Mouse (Mus musculus) neural tube, embryonic 12.5 days (tissue): ENCODE results near the gene Igfbp2. TPM values are rescaled to one million over a fixed set of nuclear protein-coding genes. Genes with fewer than 3 reads are reported as not detected.

Experiments
- ATAC-seq: fragments of 200-750 bp; cut with Nextera tagmentation; 2 replicates; pipeline ENCODE4 v1.8.0; 2017; ENCODE audit warnings: low read depth, mild to moderate bottlenecking, moderate TSS enrichment, moderate library complexity; ENCODE audit not compliant: low FRiP score
- H3K27ac ChIP-seq: fragments of 300-500 bp; sonication (generic); 2 replicates; pipeline ENCODE4 v1.5.1; 2016
- H3K27me3 ChIP-seq: fragments of 300-500 bp; sonication (generic); replicated peaks from 2 replicates; pipeline ENCODE4 v1.6.1; 2016; ENCODE audit warnings: mild to moderate bottlenecking
- H3K36me3 ChIP-seq: fragments of 300-500 bp; sonication (generic); 2 replicates; pipeline ENCODE4 v1.6.1; 2016; ENCODE audit warnings: mild to moderate bottlenecking
- H3K4me1 ChIP-seq: fragments of 300-500 bp; sonication (generic); 2 replicates; pipeline ENCODE4 v1.6.1; 2016
- H3K4me2 ChIP-seq: fragments of 300-500 bp; sonication (generic); replicated peaks from 2 replicates; pipeline ENCODE4 v1.6.1; 2016; ENCODE audit warnings: mild to moderate bottlenecking
- H3K4me3 ChIP-seq: fragments of 300-500 bp; sonication (generic); 2 replicates; pipeline ENCODE4 v1.5.1; 2016
- H3K9ac ChIP-seq: fragments of 300-500 bp; sonication (generic); 2 replicates; pipeline ENCODE4 v1.6.1; 2016; ENCODE audit warnings: mild to moderate bottlenecking
- H3K9me3 ChIP-seq: fragments of 300-500 bp; sonication (generic); 2 replicates; pipeline ENCODE4 v1.6.1; 2016; ENCODE audit warnings: mild to moderate bottlenecking
- WGBS: fragments of 180-500 bp; shearing (Covaris S2); methylation state at CpG from one replicate; pipeline ENCODE4 v1.1.7; 2016; 5-methylcytosine and 5-hydroxymethylcytosine counted together
- polyA plus RNA-seq: library from polyadenylated mRNA; unstranded; fragments of >200 nt; fragmentation: Nextera tagmentation; extraction: Ambion mirVana; gene quantifications from 2 replicates; pipeline ENCODE4 v1.2.1, GENCODE M21; 2016

Gene Igfbp2
- polyA plus RNA-seq, 1 experiment from 2014 or later = 410 TPM

DNA sequence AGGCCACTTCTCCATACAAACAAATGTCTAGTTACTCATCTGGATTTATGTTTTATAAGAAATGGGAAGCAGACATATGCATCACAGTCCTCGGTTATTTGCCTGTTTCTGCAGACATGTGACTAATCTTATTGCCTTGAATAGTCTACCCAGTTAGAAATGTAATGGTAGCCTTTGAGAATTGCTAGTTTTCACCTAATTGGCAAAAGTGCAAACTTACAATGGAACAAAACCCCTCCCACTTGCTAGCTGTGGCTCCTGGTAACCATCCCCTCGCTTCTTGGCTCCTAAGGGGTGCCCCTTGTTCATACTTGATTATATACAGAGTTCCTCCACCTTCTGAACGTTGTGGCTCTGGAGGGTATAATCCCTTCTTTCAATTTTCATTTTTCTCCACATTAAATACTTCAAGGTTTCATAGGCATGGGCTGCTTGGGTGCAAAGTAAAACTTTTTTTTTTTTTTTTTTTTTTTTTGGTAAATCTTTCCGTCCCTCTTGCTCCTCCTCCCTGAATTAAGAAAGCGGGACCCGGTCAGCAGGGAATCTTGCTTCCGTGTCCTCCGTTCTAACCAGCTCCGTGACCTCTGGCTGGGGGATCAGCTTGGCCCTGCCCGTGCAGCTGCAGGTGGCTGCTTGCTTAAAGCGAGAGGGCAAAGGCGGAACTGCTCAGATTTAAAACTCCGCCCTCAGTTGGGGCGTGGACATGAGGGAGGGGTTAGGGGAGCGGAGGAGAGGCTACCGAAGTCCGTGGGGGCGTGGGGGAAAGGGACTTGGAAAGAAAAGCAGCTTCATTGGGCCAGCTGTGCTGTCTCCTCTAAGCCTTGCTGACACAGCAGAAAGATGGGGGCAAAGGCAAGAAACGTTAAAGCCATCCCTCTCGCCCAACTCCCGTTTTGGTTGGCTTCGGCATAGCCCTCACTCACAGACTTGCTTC, 45.6 kb downstream of the Igfbp2 start:
- Histone ChIP-seq H3K27ac (no peak overlapping the region), H3K36me3 (no peaks in the 10 kb centered on the region), H3K4me3 (peak overlapping the region; percentile 47), H3K4me1 (peaks cover 52% of the 10 kb centered on the region), H3K27me3 (peaks cover 9% of the 10 kb centered on the region; the same call in 1 of the 2 replicates), H3K9ac (peak overlapping the region; percentile 55; the same call in 1 of the 2 replicates), H3K4me2 (peak overlapping the region; percentile 84), H3K9me3 (no peaks in the 10 kb centered on the region)
- 5% methylated on average over 22 of the region's 22 CpGs for WGBS
- ATAC-seq = no peak

- peak overlapping the region; percentile 84 for H3K4me2 ChIP-seq
- WGBS = under 1% methylated on average over 20 of the region's 20 CpGs
- peak overlapping the region; percentile 47 for H3K4me3 ChIP-seq
- no peak overlapping the region for H3K27ac ChIP-seq
- H3K27me3 ChIP-seq = peaks cover 9% of the 10 kb centered on the region; the same call in 1 of the 2 replicates
- peak overlapping the region; percentile 55 for H3K9ac ChIP-seq
- peak; percentile 37 for ATAC-seq
- H3K4me1 ChIP-seq = peaks cover 56% of the 10 kb centered on the region
- no peaks in the 10 kb centered on the region for H3K36me3 ChIP-seq
- H3K9me3 ChIP-seq = no peaks in the 10 kb centered on the region
Measured at GRCm38 (mm10) chr1:72870615-72871336, 46.5 kb downstream of the Igfbp2 start.

- Histone ChIP-seq H3K27ac (no peak overlapping the region), H3K36me3 (no peaks in the 10 kb centered on the region), H3K4me3 (peak overlapping the region; percentile 47), H3K27me3 (peaks cover 9% of the 10 kb centered on the region; the same call in 1 of the 2 replicates), H3K9me3 (no peaks in the 10 kb centered on the region), H3K4me1 (peaks cover 52% of the 10 kb centered on the region), H3K9ac (peak overlapping the region; percentile 55), H3K4me2 (peak overlapping the region; percentile 84)
- no peak for ATAC-seq
- under 1% methylated on average over 6 of the region's 6 CpGs for WGBS
Measured at GRCm38 (mm10) chr1:72871337-72871696, 47.0 kb downstream of the Igfbp2 start.

DNA sequence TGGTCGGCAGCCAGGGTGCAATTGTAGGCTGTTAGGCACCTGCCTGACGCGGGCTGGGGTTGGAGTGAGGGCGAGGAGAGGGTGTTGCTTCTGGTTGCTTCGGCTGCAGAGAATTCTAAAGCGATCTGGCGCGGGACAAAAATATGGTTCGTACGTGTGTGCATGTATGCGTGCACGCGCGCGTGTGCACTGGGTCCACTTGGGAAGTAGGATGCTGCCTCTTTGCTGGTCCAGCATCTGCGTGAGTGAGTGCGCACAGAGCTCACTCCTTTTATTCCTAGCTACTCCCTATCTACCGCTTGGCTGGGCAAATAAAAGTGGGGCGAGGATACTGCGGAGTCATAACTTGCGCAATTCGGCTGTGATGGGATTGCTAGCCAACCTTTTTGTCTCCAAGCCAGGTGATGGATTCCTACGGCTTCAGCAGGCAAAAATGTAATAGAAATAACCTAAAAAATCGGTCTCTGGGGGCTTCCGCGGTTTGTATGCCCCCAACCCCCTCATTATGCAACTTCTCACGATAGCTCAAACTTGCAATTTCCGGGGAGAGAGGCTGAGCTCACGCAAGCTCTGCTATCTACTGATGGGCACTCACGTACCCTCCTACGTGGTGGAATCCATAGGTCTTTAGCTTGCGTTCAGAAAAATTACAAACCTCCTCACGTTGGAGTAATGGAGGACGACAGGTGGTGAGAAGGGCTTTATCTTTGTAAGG, 47.6 kb downstream of the Igfbp2 start:
- under 1% methylated on average over 34 of the region's 34 CpGs for WGBS
- Histone ChIP-seq H3K4me1 (peaks cover 46% of the 10 kb centered on the region), H3K27ac (no peak overlapping the region), H3K36me3 (no peaks in the 10 kb centered on the region), H3K9me3 (no peaks in the 10 kb centered on the region), H3K27me3 (peaks cover 9% of the 10 kb centered on the region; the same call in 1 of the 2 replicates), H3K4me2 (peak overlapping the region; percentile 84), H3K9ac (peak overlapping the region; percentile 55), H3K4me3 (peak overlapping the region; percentile 47)
- peak; percentile 13 for ATAC-seq

DNA sequence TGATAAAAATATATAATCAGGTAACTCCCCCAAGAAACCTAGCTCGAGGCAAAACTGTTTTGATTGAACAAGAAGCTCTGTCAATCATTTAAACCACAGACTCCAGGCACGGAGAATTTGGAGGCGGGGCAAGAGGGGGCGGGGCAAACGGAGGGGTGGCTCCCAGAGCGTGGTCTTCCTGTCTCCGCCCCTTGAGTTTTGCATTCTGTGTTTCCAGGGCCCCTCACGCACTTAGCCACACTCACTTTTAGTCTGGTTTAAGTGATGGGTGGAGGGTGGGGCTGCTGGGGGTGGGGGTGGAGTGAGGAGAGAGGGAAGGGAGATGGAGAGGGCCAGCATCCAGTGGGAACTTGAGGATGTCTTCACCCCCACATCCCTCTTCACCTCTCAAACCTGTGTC, 48.2 kb downstream of the Igfbp2 start:
- WGBS = 0% methylated on average over 8 of the region's 8 CpGs
- ATAC-seq = peak; percentile 44
- H3K27me3 ChIP-seq = peaks cover 9% of the 10 kb centered on the region; the same call in 1 of the 2 replicates
- H3K4me2 ChIP-seq = peak overlapping the region; percentile 84
- H3K9me3 ChIP-seq = no peaks in the 10 kb centered on the region
- peaks cover 42% of the 10 kb centered on the region for H3K4me1 ChIP-seq
- no peaks in the 10 kb centered on the region for H3K36me3 ChIP-seq
- H3K9ac ChIP-seq = no peak overlapping the region
- peak overlapping the region; percentile 63 for H3K4me3 ChIP-seq
- H3K27ac ChIP-seq = no peak overlapping the region

DNA sequence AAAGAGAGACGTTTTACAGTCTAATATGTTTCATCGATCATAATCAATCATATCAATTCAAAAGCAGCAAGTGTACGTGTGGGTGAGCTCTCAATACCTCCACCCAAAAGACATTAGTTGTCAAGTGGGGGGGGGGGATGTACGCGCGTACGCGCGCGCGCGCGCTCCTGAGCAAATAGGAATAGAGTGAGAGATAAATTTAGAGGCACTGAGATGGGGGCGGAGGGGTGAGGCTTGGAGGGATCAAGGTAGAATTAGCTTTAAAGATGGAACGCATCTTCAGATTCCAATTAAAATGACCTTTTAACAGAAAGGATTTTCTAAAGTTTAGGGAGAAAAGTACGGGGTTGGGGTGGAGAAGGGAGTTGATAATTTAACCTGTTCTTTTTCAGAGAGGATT, 48.8 kb downstream of the Igfbp2 start:
- peak overlapping the region; percentile 84 for H3K4me2 ChIP-seq
- peaks cover 9% of the 10 kb centered on the region; the same call in 1 of the 2 replicates for H3K27me3 ChIP-seq
- no peaks in the 10 kb centered on the region for H3K9me3 ChIP-seq
- no peak overlapping the region for H3K27ac ChIP-seq
- H3K9ac ChIP-seq = peak overlapping the region; percentile 71
- no peak for ATAC-seq
- peak overlapping the region; percentile 63 for H3K4me3 ChIP-seq
- H3K36me3 ChIP-seq = no peaks in the 10 kb centered on the region
- under 1% methylated on average over 16 of the region's 16 CpGs for whole genome bisulfite sequencing
- peaks cover 43% of the 10 kb centered on the region for H3K4me1 ChIP-seq

DNA sequence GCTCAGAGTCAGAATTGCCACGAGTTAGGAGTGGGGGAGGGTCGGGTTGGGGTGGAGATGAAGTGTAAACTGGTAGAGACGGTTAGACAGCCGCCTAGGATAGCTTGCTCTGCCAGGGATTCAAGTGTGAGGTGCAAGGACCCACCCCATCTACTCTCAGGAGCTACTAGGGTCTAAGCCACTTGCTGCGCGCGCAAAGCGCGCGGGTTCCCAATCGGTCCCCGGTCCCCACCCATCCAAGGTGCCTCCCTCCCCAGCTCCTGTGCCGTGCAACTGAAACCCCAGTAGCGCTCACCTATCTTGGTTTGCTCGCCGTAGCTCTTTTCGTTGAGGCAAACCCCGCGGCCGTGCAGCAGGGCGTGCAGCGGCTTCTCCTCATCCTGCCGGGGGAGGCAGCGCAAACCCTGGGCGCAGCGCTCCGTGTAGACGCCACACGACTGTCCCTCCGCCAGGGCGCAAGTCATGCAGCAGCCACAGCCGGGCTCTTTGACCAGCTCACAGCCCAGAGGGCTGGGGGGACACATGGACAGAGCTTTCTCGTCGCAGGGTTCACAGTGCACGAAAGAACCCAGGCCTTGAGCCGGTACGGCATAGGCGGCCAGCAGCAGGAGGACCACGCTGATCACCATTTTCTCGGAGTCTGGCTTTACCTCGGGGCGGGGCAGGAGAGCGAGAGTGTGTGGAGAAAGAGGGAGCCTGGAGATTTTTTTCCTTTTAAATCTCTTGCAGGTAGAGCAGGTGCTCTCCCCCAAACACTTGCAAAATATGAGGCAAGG, 49.4 kb downstream of the Igfbp2 start:
- peak overlapping the region; percentile 68; the same call in 1 of the 2 replicates for H3K27ac ChIP-seq
- no peaks in the 10 kb centered on the region for H3K36me3 ChIP-seq
- H3K4me3 ChIP-seq = peak overlapping the region; percentile 63
- under 1% methylated on average over 43 of the region's 43 CpGs for WGBS
- H3K9me3 ChIP-seq = no peaks in the 10 kb centered on the region
- H3K4me1 ChIP-seq = peaks cover 49% of the 10 kb centered on the region
- H3K9ac ChIP-seq = peak overlapping the region; percentile 71
- ATAC-seq = no peak
- H3K27me3 ChIP-seq = peaks cover 9% of the 10 kb centered on the region; the same call in 1 of the 2 replicates
- H3K4me2 ChIP-seq = peak overlapping the region; percentile 84

DNA sequence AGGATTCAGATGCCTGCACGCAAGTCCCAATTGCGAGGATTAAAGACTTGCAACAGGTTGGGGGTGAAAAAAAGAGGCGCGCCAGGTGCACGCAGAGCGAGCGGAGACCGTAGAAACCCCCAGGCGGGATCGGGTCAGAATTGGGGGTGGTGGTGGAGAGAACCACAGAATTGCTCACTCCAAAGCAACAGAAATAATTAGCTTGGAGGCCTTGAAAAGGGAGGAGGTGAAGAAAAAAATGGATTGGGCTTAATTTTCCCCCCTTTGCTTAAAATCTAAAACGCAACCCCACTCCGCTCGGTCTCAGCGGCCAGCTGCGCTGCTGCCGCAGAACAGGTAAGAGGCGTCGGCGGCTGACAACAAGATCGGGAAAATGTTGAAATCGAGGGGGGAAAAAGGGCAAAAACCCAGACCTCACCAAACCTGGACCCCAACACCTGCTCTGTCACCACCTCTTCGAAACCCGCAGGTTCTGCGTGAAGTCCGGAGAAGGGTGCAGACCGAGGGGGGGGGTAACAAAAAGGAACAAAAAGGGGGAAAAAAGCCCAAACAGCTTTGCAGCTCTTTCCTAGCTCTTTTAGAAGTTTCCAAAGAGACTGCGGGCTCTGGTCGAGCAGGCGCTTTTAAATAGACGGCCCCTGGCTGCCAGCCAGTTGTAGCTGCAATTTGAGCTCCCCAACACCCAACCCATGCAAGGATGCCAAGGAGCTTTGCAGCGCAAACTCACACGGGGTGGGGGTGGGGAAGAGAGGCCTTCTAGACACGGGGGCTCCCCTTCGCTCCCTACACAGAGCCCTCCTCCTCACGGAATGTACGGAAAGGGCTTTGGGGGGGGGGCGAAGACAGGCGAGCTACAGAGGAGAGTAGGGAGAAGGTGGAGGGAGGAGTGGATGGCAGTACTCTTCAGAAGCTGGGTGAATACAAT, 50.2 kb downstream of the Igfbp2 start, which contains the start of gene Igfbp5:
Gene Igfbp5 (minus strand): TSS at position 598 of the 925 bp plus-strand sequence.
- WGBS = under 1% methylated on average over 38 of the region's 38 CpGs
- Histone ChIP-seq H3K4me1 (peaks cover 51% of the 10 kb centered on the region), H3K36me3 (no peaks in the 10 kb centered on the region), H3K4me3 (peak within 1 kb of the TSS; percentile 63), H3K27ac (peak within 1 kb of the TSS; percentile 68; the same call in 1 of the 2 replicates), H3K4me2 (peak within 1 kb of the TSS; percentile 84), H3K9me3 (no peaks in the 10 kb centered on the region), H3K27me3 (peaks cover 9% of the 10 kb centered on the region; the same call in 1 of the 2 replicates), H3K9ac (peak within 1 kb of the TSS; percentile 71)
- ATAC-seq = peak; percentile 39

DNA sequence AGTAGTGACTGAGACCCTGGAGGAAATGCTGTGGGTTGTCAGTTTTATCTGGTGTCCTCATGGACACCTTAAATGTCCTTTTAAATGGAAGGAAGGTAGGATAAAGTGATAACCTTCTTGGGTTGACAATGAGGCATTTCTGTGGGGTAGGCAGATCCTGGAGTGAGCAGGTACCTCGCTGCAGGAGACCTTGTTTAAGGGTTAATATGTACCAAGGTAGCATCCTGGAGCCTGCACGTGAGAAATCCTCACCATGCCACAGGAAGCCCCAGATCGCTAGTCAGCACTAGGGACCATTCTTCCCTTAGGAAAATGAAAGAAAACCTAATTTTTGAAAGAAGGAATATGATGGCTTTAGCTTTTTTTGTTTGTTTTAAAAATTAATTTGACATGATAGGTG, 51.4 kb downstream of the Igfbp2 start:
- Histone ChIP-seq H3K4me2 (peak overlapping the region; percentile 84), H3K36me3 (no peaks in the 10 kb centered on the region), H3K4me3 (no peak overlapping the region), H3K4me1 (peaks cover 41% of the 10 kb centered on the region), H3K9ac (no peak overlapping the region), H3K9me3 (no peaks in the 10 kb centered on the region), H3K27me3 (peaks cover 9% of the 10 kb centered on the region; the same call in 1 of the 2 replicates), H3K27ac (no peak overlapping the region)
- 11% methylated on average over 3 of the region's 3 CpGs for WGBS
- ATAC-seq = no peak

DNA sequence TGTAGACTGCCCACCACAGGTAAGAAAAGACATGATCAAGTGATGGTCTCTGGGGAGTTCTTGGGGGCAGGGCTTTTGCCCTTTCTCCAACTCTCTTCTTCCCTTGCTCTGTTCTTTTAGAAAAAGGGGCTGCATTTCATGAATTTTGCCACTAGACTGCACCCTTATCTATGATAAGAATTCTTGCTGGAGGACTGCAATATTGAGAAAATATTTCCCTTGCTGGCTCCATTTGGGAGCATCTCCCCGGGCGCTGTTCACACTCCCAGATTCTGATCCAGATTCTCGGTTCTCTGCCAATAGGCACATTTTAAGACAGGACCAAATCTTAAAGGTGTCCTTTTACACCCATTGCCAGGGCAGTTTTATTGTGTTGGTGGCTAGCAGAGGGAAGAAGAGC, 51.8 kb downstream of the Igfbp2 start:
- Histone ChIP-seq H3K4me2 (no peak overlapping the region), H3K4me3 (no peak overlapping the region), H3K4me1 (peaks cover 37% of the 10 kb centered on the region), H3K27ac (no peak overlapping the region), H3K27me3 (peaks cover 9% of the 10 kb centered on the region; the same call in 1 of the 2 replicates), H3K9ac (no peak overlapping the region), H3K36me3 (no peaks in the 10 kb centered on the region), H3K9me3 (no peaks in the 10 kb centered on the region)
- 55% methylated on average over 3 of the region's 3 CpGs for WGBS
- ATAC-seq = no peak
